Mouse (Mus musculus) heart, postnatal 14 days (tissue): ENCODE results near the gene Paqr4. TPM values are rescaled to one million over a fixed set of nuclear protein-coding genes. Genes with fewer than 3 reads are reported as not detected.

Experiments used
- total RNA-seq, 2 experiments: library from RNA; stranded (reverse); gene quantifications; 2 replicates each; pipeline ENCODE4 v1.2.3; 2021

Gene Paqr4
- total RNA-seq, 2 experiments from 2014 or later = 21.8 to 23.4 TPM

Other genes with a start within 250 kb of the Paqr4 start
- 1 to 10 TPM; 4.9 to 5.8 TPM for gene Zfp213, start 176.6 kb downstream of the Paqr4 start, total RNA-seq
- 1 to 10 TPM; 4.3 to 5.0 TPM for gene Zfp13, start 141.4 kb downstream of the Paqr4 start, total RNA-seq
- gene Zscan10, start 140.0 kb downstream of the Paqr4 start, total RNA-seq = not detected
- gene Mmp25, start 95.6 kb downstream of the Paqr4 start, total RNA-seq = under 1 TPM; 0.10 to 0.24 TPM
- not detected for gene Bicdl2, start 80.4 kb downstream of the Paqr4 start, total RNA-seq
- gene Hcfc1r1, start 67.3 kb downstream of the Paqr4 start, total RNA-seq = 100 to 1,000 TPM; 186 to 198 TPM
- 10 to 100 TPM; 13.5 to 15.9 TPM for gene Thoc6, start 67.0 kb downstream of the Paqr4 start, total RNA-seq
- 10 to 100 TPM; 43.8 to 76.5 TPM for gene Tnfrsf12a, start 63.4 kb downstream of the Paqr4 start, total RNA-seq
- not detected for gene Cldn6, start 61.6 kb downstream of the Paqr4 start, total RNA-seq
- gene Cldn9, start 56.8 kb downstream of the Paqr4 start, total RNA-seq = not detected
- not detected for gene 1520401A03Rik, start 18.1 kb downstream of the Paqr4 start, total RNA-seq
- gene Pkmyt1, start 14.5 kb downstream of the Paqr4 start, total RNA-seq = 1 to 10 TPM; 3.1 to 3.6 TPM
- not detected for gene Kremen2, start 5.0 kb upstream of the Paqr4 start, total RNA-seq
- 10 to 100 TPM; 30.2 to 30.8 TPM for gene Flywch1, start 30.7 kb upstream of the Paqr4 start, total RNA-seq
- 1 to 10 TPM; 1.6 TPM for gene Flywch2, start 45.2 kb upstream of the Paqr4 start, total RNA-seq
- 100 to 1,000 TPM; 192 to 227 TPM for gene Srrm2, start 49.7 kb upstream of the Paqr4 start, total RNA-seq
- 100 to 1,000 TPM; 339 to 355 TPM for gene Elob, start 88.3 kb upstream of the Paqr4 start, total RNA-seq
- not detected for gene Prss33, start 95.2 kb upstream of the Paqr4 start, total RNA-seq
- gene Prss32, start 103.0 kb upstream of the Paqr4 start, total RNA-seq = not detected
- gene Prss41, start 103.3 kb upstream of the Paqr4 start, total RNA-seq = not detected
- gene Prss21, start 127.2 kb upstream of the Paqr4 start, total RNA-seq = not detected
- gene Dcpp1, start 140.0 kb upstream of the Paqr4 start, total RNA-seq = not detected
- gene Dcpp2, start 140.0 kb upstream of the Paqr4 start, total RNA-seq = not detected
- gene Dcpp3, start 176.6 kb upstream of the Paqr4 start, total RNA-seq = not detected
- gene Sbp, start 200.8 kb upstream of the Paqr4 start, total RNA-seq = not detected
- not detected for gene Sbpl, start 214.4 kb upstream of the Paqr4 start, total RNA-seq
- not detected for gene Prss30, start 239.7 kb upstream of the Paqr4 start, total RNA-seq